9 mouse cellular contexts compared by ENCODE assay signal in genomic region chr19:11820211-11820610, GRCm38 (mm10). TPM values are rescaled to one million over a fixed set of nuclear protein-coding genes. Genes with fewer than 3 reads are reported as not detected.
DNase-seq lines count a peak whose midpoint lies in the region; ATAC-seq and TF ChIP-seq lines count a peak whose summit lies in the region.
"Had no signal": no experiment of that assay in that cellular context is flagged by ENCODE, and none has a peak within 500 bp of the region (broad histone marks: within the 10 kb centered on the region; RNA-seq: fewer than 3 reads in every experiment).

No protein-coding gene starts in this region.

- TF ChIP-seq CTCF in hindbrain, postnatal 0 days (IDR thresholded peaks at IDR 0.05; ENCODE audit: low read depth), result no peak
- no peak for TF ChIP-seq CTCF in midbrain, postnatal 0 days (IDR thresholded peaks at IDR 0.05)

- peak overlapping the region; percentile 98 for H3K4me2 ChIP-seq in heart, embryonic 16.5 days (ENCODE audit: low read depth, low read length)
- H3K4me2 ChIP-seq in hindbrain, postnatal 0 days (ENCODE audit: low read depth, low read length), result peak overlapping the region; percentile 92
- peak overlapping the region; percentile 78 for H3K4me2 ChIP-seq in midbrain, postnatal 0 days (ENCODE audit: low read depth, low read length, poor library complexity, severe bottlenecking)

- no peak overlapping the region for H3K9ac ChIP-seq in heart, embryonic 16.5 days (ENCODE audit: low read length)
- no peak overlapping the region for H3K9ac ChIP-seq in hindbrain, postnatal 0 days (replicated peaks; ENCODE audit: low read length)
- H3K9ac ChIP-seq in midbrain, postnatal 0 days (replicated peaks; ENCODE audit: low read length, poor library complexity, severe bottlenecking), result no peak overlapping the region

- H3K36me3 ChIP-seq in heart, embryonic 16.5 days (ENCODE audit: control insufficient read depth, insufficient read depth), result no peaks in the 10 kb centered on the region
- H3K36me3 ChIP-seq in hindbrain, postnatal 0 days (ENCODE audit: insufficient read depth, low read length), result no peaks in the 10 kb centered on the region
- no peaks in the 10 kb centered on the region for H3K36me3 ChIP-seq in midbrain, postnatal 0 days (ENCODE audit: insufficient read depth, low read length)

- H3K4me1 ChIP-seq in heart, embryonic 16.5 days (ENCODE audit: control insufficient read depth, insufficient read depth, low read length), result 0 out of 2 replicates have a peak, but pooled peaks cover 2% of the 10 kb centered on the region
- H3K4me1 ChIP-seq in brown adipose tissue, adult 24 weeks (ENCODE audit: control insufficient read depth, insufficient read depth, insufficient read length, low read length), result 0 out of 2 replicates have a peak, but pooled peaks cover 1% of the 10 kb centered on the region
- H3K4me1 ChIP-seq in hindbrain, postnatal 0 days (ENCODE audit: insufficient read depth, low read length), result no peaks in the 10 kb centered on the region; the same call in 1 of the 2 replicates
- no peaks in the 10 kb centered on the region; the same call in 1 of the 2 replicates for H3K4me1 ChIP-seq in midbrain, postnatal 0 days (ENCODE audit: insufficient read depth, low read length)

- no peak for ATAC-seq in heart, embryonic 16.5 days (replicated peaks; ENCODE audit: extremely low read depth, insufficient read depth, low FRiP score)
- ATAC-seq in hindbrain, postnatal 0 days, result no peak
- no peak for ATAC-seq in midbrain, postnatal 0 days (ENCODE audit: low FRiP score)

- H3K4me3 ChIP-seq in heart, embryonic 16.5 days (ENCODE audit: low read length), result peak overlapping the region; percentile 79
- peak overlapping the region; percentile 83 for H3K4me3 ChIP-seq in brown adipose tissue, adult 24 weeks (ENCODE audit: insufficient read depth, low read depth, low read length)
- peak overlapping the region; percentile 61 for H3K4me3 ChIP-seq in hindbrain, postnatal 0 days (ENCODE audit: low read length)
- peak overlapping the region; percentile 83 for H3K4me3 ChIP-seq in midbrain, postnatal 0 days (ENCODE audit: low read depth, low read length)

- WGBS in heart, embryonic 16.5 days, result 32% methylated on average over 6 of the region's 6 CpGs
- WGBS in hindbrain, postnatal 0 days, result 33% methylated on average over 6 of the region's 6 CpGs
- 34% methylated on average over 6 of the region's 6 CpGs for WGBS in midbrain, postnatal 0 days

- H3K27ac ChIP-seq in heart, embryonic 16.5 days (ENCODE audit: low read length), result no peak overlapping the region
- no peak overlapping the region for H3K27ac ChIP-seq in brown adipose tissue, adult 24 weeks (replicated peaks; ENCODE audit: low read depth, low read length)
- H3K27ac ChIP-seq in hindbrain, postnatal 0 days, result no peak overlapping the region
- H3K27ac ChIP-seq in midbrain, postnatal 0 days (ENCODE audit: low read depth, low read length), result no peak overlapping the region
- H3K27ac ChIP-seq: macrophage had no signal

- no peaks in the 10 kb centered on the region for H3K27me3 ChIP-seq in heart, embryonic 16.5 days (ENCODE audit: control insufficient read depth, insufficient read depth, low read length)
- no peaks in the 10 kb centered on the region for H3K27me3 ChIP-seq in hindbrain, postnatal 0 days (ENCODE audit: insufficient read depth, low read length)
- H3K27me3 ChIP-seq in midbrain, postnatal 0 days (ENCODE audit: insufficient read depth, low read length), result no peaks in the 10 kb centered on the region

- DNase-seq in heart, adult 11 months, result no peak
- peak; percentile 38 for DNase-seq in hindbrain, postnatal 0 days (ENCODE audit: low spot score)
- DNase-seq in midbrain, postnatal 0 days (ENCODE audit: low spot score), result no peak
- no peak for DNase-seq in thymus, adult 18-20 months
- no peak for DNase-seq in thymus, postnatal 4 days
- no peak for DNase-seq in ovary, postnatal 10 days (ENCODE audit: low spot score)

- no peaks in the 10 kb centered on the region for H3K9me3 ChIP-seq in heart, embryonic 16.5 days (replicated peaks; ENCODE audit: control insufficient read depth, low read length)
- no peaks in the 10 kb centered on the region for H3K9me3 ChIP-seq in hindbrain, postnatal 0 days (ENCODE audit: low read length)
- H3K9me3 ChIP-seq in midbrain, postnatal 0 days (ENCODE audit: low read length), result no peaks in the 10 kb centered on the region

RNA-seq across cellular contexts. Expression of gene Stx3, which starts 1.0 kb away (rescaled TPM):
- 6.2 and 6.4 TPM in 2 replicates for polyA plus RNA-seq in heart, embryonic 16.5 days (2015; fragmentation: Nextera tagmentation; extraction: Ambion mirVana)
- 1.2 and 2.1 TPM in 2 replicates for polyA plus RNA-seq in brown adipose tissue, adult 24 weeks (2012; ENCODE audit: insufficient read depth, insufficient read length, missing spikeins)
- total RNA-seq in hindbrain, postnatal 0 days (2014; rRNA removed), result 9.2 and 16.0 TPM in 2 replicates
- 24.3 and 25.5 TPM in 2 replicates for polyA plus RNA-seq in hindbrain, postnatal 0 days (2015; fragmentation: Nextera tagmentation; extraction: Ambion mirVana)
- 28.8 and 35.0 TPM in 2 replicates for total RNA-seq in midbrain, postnatal 0 days (2014; rRNA removed)
- polyA plus RNA-seq in midbrain, postnatal 0 days (2015; fragmentation: Nextera tagmentation; extraction: Ambion mirVana), result 36.6 and 37.8 TPM in 2 replicates

RNA-seq across cellular contexts. Expression of gene Olfr1417, which starts 18.8 kb away (rescaled TPM):
- not detected in 2 replicates for polyA plus RNA-seq in heart, embryonic 16.5 days (2015; fragmentation: Nextera tagmentation; extraction: Ambion mirVana)
- not detected in 2 replicates for polyA plus RNA-seq in brown adipose tissue, adult 24 weeks (2012; ENCODE audit: insufficient read depth, insufficient read length, missing spikeins)
- not detected in 2 replicates for total RNA-seq in hindbrain, postnatal 0 days (2014; rRNA removed)
- polyA plus RNA-seq in hindbrain, postnatal 0 days (2015; fragmentation: Nextera tagmentation; extraction: Ambion mirVana), result 0.19 and 0.20 TPM in 2 replicates
- not detected in 2 replicates for total RNA-seq in midbrain, postnatal 0 days (2014; rRNA removed)
- polyA plus RNA-seq in midbrain, postnatal 0 days (2015; fragmentation: Nextera tagmentation; extraction: Ambion mirVana), result 0.16 and 0.18 TPM in 2 replicates
- polyA plus RNA-seq: macrophage had no signal

RNA-seq across cellular contexts. Expression of gene Olfr1418, which starts 40.7 kb away (rescaled TPM):
- polyA plus RNA-seq in heart, embryonic 16.5 days (2015; fragmentation: Nextera tagmentation; extraction: Ambion mirVana), result not detected in 2 replicates
- polyA plus RNA-seq in brown adipose tissue, adult 24 weeks (2012; ENCODE audit: insufficient read depth, insufficient read length, missing spikeins), result not detected in 2 replicates
- not detected in 2 replicates for total RNA-seq in hindbrain, postnatal 0 days (2014; rRNA removed)
- polyA plus RNA-seq in hindbrain, postnatal 0 days (2015; fragmentation: Nextera tagmentation; extraction: Ambion mirVana), result not detected in 2 replicates
- total RNA-seq in midbrain, postnatal 0 days (2014; rRNA removed), result not detected in 2 replicates
- not detected in 2 replicates for polyA plus RNA-seq in midbrain, postnatal 0 days (2015; fragmentation: Nextera tagmentation; extraction: Ambion mirVana)
- polyA plus RNA-seq: macrophage had no signal

RNA-seq across cellular contexts. Expression of gene Mrpl16, which starts 50.0 kb away (rescaled TPM):
- polyA plus RNA-seq in heart, embryonic 16.5 days (2015; fragmentation: Nextera tagmentation; extraction: Ambion mirVana), result 66.1 and 70.5 TPM in 2 replicates
- 113 and 132 TPM in 2 replicates for polyA plus RNA-seq in brown adipose tissue, adult 24 weeks (2012; ENCODE audit: insufficient read depth, insufficient read length, missing spikeins)
- 8.8 and 14.4 TPM in 2 replicates for total RNA-seq in hindbrain, postnatal 0 days (2014; rRNA removed)
- polyA plus RNA-seq in hindbrain, postnatal 0 days (2015; fragmentation: Nextera tagmentation; extraction: Ambion mirVana), result 54.2 and 59.1 TPM in 2 replicates
- total RNA-seq in midbrain, postnatal 0 days (2014; rRNA removed), result 15.6 and 22.8 TPM in 2 replicates
- polyA plus RNA-seq in midbrain, postnatal 0 days (2015; fragmentation: Nextera tagmentation; extraction: Ambion mirVana), result 52.3 and 53.0 TPM in 2 replicates

RNA-seq across cellular contexts. Expression of gene Olfr1419, which starts 54.7 kb away (rescaled TPM):
- not detected in 2 replicates for polyA plus RNA-seq in heart, embryonic 16.5 days (2015; fragmentation: Nextera tagmentation; extraction: Ambion mirVana)
- not detected in 2 replicates for polyA plus RNA-seq in brown adipose tissue, adult 24 weeks (2012; ENCODE audit: insufficient read depth, insufficient read length, missing spikeins)
- total RNA-seq in hindbrain, postnatal 0 days (2014; rRNA removed), result not detected in 2 replicates
- polyA plus RNA-seq in hindbrain, postnatal 0 days (2015; fragmentation: Nextera tagmentation; extraction: Ambion mirVana), result not detected in 2 replicates
- 0.16 TPM in 1 of 2 replicates, not detected in the other for total RNA-seq in midbrain, postnatal 0 days (2014; rRNA removed)
- polyA plus RNA-seq in midbrain, postnatal 0 days (2015; fragmentation: Nextera tagmentation; extraction: Ambion mirVana), result not detected in 2 replicates
- polyA plus RNA-seq: macrophage had no signal
